Mouse (Mus musculus) embryonic facial prominence, embryonic 13.5 days (tissue): ENCODE results near the gene D430042O09Rik. TPM values are rescaled to one million over a fixed set of nuclear protein-coding genes. Genes with fewer than 3 reads are reported as not detected.
A peak's percentile ranks its signal among the peaks of the same experiment; 100 is the strongest.

Experiments
- ATAC-seq: fragments of 200-750 bp; cut with Nextera tagmentation; 2 replicates; pipeline ENCODE4 v1.8.0; 2017; ENCODE audit warnings: low read depth; ENCODE audit not compliant: insufficient number of reproducible peaks, insufficient read depth, low FRiP score, low TSS enrichment
- H3K27ac ChIP-seq: fragments of 300-500 bp; sonication (generic); 2 replicates; pipeline ENCODE4 v1.5.1; 2015; ENCODE audit warnings: moderate library complexity, mild to moderate bottlenecking, inconsistent platforms
- H3K27me3 ChIP-seq: fragments of 300-500 bp; sonication (generic); 2 replicates; pipeline ENCODE4 v1.6.1; 2015; ENCODE audit warnings: mild to moderate bottlenecking, inconsistent platforms
- H3K36me3 ChIP-seq: fragments of 300-500 bp; sonication (generic); 2 replicates; pipeline ENCODE4 v1.6.1; 2015; ENCODE audit warnings: mild to moderate bottlenecking, inconsistent platforms
- H3K4me1 ChIP-seq: fragments of 300-500 bp; sonication (generic); 2 replicates; pipeline ENCODE4 v1.6.1; 2015; ENCODE audit warnings: inconsistent platforms
- H3K4me2 ChIP-seq: fragments of 300-500 bp; sonication (generic); 2 replicates; pipeline ENCODE4 v1.6.1; 2015; ENCODE audit warnings: moderate library complexity, mild to moderate bottlenecking, inconsistent platforms
- H3K4me3 ChIP-seq: fragments of 300-500 bp; sonication (generic); 2 replicates; pipeline ENCODE4 v1.5.1; 2015; ENCODE audit warnings: mild to moderate bottlenecking, inconsistent platforms
- H3K9ac ChIP-seq: fragments of 300-500 bp; sonication (generic); 2 replicates; pipeline ENCODE4 v1.6.1; 2015; ENCODE audit warnings: mild to moderate bottlenecking, inconsistent platforms
- H3K9me3 ChIP-seq: fragments of 300-500 bp; sonication (generic); 2 replicates; pipeline ENCODE4 v1.6.1; 2016; ENCODE audit warnings: inconsistent platforms
- WGBS: fragments of 180-500 bp; shearing (Covaris S2); methylation state at CpG from one replicate; pipeline ENCODE4 v1.1.7; 2015; ENCODE audit warnings: mixed read lengths; 5-methylcytosine and 5-hydroxymethylcytosine counted together
- polyA plus RNA-seq: library from polyadenylated mRNA; unstranded; fragments of >200 nt; fragmentation: Nextera tagmentation; extraction: Ambion mirVana; gene quantifications from 2 replicates; pipeline ENCODE4 v1.2.1, GENCODE M21; 2015

The D430042O09Rik gene
- polyA plus RNA-seq, 1 experiment from 2014 or later, result 9.8 TPM

DNA sequence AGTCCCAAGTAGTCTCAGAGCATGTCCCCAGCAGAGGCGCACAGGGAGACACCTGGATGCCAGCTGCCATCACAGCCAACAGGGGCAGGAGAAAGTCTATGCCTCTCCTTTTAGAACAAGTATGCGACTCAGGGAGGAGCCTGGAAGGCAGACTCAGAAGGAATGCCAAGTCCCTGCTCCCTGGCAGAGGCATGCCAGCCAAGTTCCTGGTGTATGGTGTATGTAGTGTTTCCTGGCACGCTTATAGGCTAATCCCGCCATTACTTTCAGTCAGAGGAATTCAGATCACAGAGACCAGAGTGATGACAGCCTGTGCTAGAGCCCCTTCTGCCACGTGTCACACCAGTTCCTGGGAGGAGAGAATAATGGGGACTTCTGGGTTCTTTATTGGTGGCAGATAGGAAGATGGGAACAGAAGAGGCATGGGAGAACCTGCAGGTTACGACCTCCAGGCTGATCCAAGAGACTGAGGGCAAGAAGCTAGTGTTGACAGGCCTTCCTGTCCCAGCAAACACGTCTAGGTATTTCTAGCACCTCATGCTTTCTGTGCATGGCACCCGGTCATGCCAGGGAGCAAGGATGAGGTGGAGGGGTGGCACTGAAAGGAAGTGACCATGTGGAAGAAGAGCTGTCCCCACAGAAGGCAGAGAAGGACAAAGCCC is 139.3 kb downstream of the D430042O09Rik start:
- WGBS, result 73% methylated on average over 8 of the region's 8 CpGs
- peaks cover 42% of the 10 kb centered on the region for H3K36me3 ChIP-seq
- no peaks in the 10 kb centered on the region for H3K27me3 ChIP-seq
- H3K27ac ChIP-seq, result no peak overlapping the region
- H3K4me3 ChIP-seq, result no peak overlapping the region
- no peak for ATAC-seq
- no peaks in the 10 kb centered on the region for H3K9me3 ChIP-seq
- no peak overlapping the region for H3K9ac ChIP-seq
- peaks cover 9% of the 10 kb centered on the region; the same call in 1 of the 2 replicates for H3K4me1 ChIP-seq
- no peak overlapping the region for H3K4me2 ChIP-seq

GRCm38 (mm10) chr7:125847528-125847866 is 139.8 kb downstream of the D430042O09Rik start:
- no peaks in the 10 kb centered on the region for H3K9me3 ChIP-seq

DNA sequence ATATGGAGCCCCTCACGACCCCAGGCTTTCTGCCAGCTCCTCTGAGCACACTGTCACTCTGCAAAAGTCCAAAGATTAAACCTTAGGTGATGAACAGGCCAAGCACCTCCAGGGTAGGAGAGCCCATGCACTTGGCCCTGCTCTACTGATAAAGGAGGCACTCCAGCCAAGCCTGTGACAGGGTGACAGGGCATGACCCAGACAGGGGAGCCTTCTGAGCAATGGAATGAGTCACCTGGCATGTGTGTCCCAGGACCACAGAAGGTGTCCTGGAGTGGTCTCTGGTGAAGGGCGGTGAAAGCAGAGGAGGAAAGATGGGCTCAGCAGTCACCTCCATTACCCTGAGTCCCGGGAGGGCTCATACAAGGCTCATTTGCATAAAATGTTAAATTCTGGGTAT is 151.9 kb downstream of the D430042O09Rik start:
- H3K27me3 ChIP-seq, result no peaks in the 10 kb centered on the region
- no peak overlapping the region for H3K9ac ChIP-seq
- WGBS, result 62% methylated on average over 3 of the region's 3 CpGs
- H3K36me3 ChIP-seq, result peaks cover 19% of the 10 kb centered on the region
- H3K27ac ChIP-seq, result no peak overlapping the region
- no peak overlapping the region for H3K4me3 ChIP-seq
- no peak overlapping the region for H3K4me2 ChIP-seq
- no peak for ATAC-seq
- H3K4me1 ChIP-seq, result peaks cover 7% of the 10 kb centered on the region
- no peaks in the 10 kb centered on the region for H3K9me3 ChIP-seq

More at GRCm38 (mm10) chr7:125847528-125847866, 139.8 kb downstream of the D430042O09Rik start:
- Histone ChIP-seq H3K9ac (no peak overlapping the region), H3K4me1 (peaks cover 9% of the 10 kb centered on the region; the same call in 1 of the 2 replicates), H3K4me2 (no peak overlapping the region), H3K27ac (no peak overlapping the region), H3K36me3 (peaks cover 42% of the 10 kb centered on the region), H3K27me3 (no peaks in the 10 kb centered on the region), H3K4me3 (no peak overlapping the region)
- no peak for ATAC-seq
- 79% methylated on average over 2 of the region's 2 CpGs for WGBS

DNA sequence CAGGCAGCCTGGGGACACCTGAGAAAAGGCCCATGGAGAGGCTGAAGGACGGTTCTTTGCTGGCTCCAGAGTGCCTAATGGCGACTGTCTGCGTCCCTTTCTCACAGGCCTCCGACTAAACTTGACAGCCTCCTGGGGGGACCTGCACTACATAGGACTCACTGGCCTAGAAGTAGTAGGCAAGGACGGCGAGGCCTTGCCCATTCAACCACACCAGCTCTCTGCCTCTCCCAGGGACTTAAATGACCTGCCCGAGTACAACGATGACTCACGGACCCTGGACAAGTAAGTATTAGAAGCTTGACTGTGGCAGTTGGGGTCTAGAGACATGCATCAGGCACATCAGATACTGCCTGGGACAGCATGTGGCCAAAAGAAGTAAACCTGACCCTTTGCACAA is 152.7 kb downstream of the D430042O09Rik start:
- H3K36me3 ChIP-seq, result peaks cover 19% of the 10 kb centered on the region
- no peaks in the 10 kb centered on the region for H3K27me3 ChIP-seq
- H3K4me3 ChIP-seq, result no peak overlapping the region
- H3K4me2 ChIP-seq, result no peak overlapping the region
- H3K27ac ChIP-seq, result no peak overlapping the region
- ATAC-seq, result no peak
- no peak overlapping the region for H3K9ac ChIP-seq
- no peaks in the 10 kb centered on the region for H3K4me1 ChIP-seq
- no peaks in the 10 kb centered on the region for H3K9me3 ChIP-seq
- WGBS, result 87% methylated on average over 9 of the region's 9 CpGs

DNA sequence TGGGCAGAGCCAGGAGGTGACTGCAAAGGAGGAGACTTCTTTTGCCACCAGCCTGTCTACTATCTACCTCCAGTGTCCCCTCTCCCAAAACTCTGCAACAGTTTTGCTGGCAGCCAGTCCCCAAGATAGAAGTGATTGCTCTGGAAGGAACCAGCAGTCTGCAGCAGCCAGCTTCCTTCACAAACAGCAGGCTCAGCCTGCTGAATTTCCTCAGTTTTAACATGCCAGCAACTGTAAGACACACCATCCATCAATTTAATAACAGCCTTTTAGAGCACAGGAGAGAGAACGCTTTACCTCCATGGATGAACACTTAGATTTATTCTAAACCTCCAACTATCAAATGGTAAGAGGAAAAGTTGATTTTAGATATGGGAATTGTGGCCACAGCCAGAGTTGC is 156.3 kb downstream of the D430042O09Rik start:
- Histone ChIP-seq H3K9ac (no peak overlapping the region), H3K9me3 (no peaks in the 10 kb centered on the region), H3K4me3 (no peak overlapping the region), H3K36me3 (peaks cover 36% of the 10 kb centered on the region), H3K4me2 (no peak overlapping the region), H3K27me3 (no peaks in the 10 kb centered on the region), H3K4me1 (no peaks in the 10 kb centered on the region), H3K27ac (no peak overlapping the region)
- WGBS, result 86% methylated on average over 1 of the region's 1 CpGs
- no peak for ATAC-seq

DNA sequence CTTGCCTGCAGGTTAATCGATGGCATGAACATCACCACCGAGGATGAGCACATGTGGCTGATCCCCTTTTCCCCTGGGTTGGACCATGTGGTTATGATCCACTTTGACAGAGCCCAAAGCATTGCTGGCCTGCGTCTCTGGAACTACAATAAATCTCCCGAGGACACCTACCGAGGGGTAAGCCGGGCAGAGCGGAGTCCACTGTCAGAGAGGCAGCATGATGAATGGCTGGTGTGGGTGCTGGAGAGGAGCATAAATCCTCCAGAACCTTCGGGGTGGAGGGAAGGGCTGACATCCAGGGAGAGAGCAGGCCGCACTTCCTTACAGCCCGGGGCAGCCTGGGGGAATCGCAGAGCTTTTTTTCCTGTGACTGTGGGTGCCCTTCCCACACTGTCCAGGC is 157.5 kb downstream of the D430042O09Rik start:
- no peak overlapping the region for H3K9ac ChIP-seq
- no peak overlapping the region for H3K4me2 ChIP-seq
- WGBS, result 73% methylated on average over 11 of the region's 11 CpGs
- H3K27me3 ChIP-seq, result no peaks in the 10 kb centered on the region
- ATAC-seq, result no peak
- no peak overlapping the region for H3K27ac ChIP-seq
- H3K36me3 ChIP-seq, result peaks cover 32% of the 10 kb centered on the region
- no peaks in the 10 kb centered on the region for H3K9me3 ChIP-seq
- H3K4me1 ChIP-seq, result no peaks in the 10 kb centered on the region
- no peak overlapping the region for H3K4me3 ChIP-seq

GRCm38 (mm10) chr7:125868570-125868969 is 160.9 kb downstream of the D430042O09Rik start:
- Histone ChIP-seq H3K9ac (no peak overlapping the region), H3K9me3 (no peaks in the 10 kb centered on the region), H3K4me2 (no peak overlapping the region), H3K27me3 (no peaks in the 10 kb centered on the region), H3K4me3 (no peak overlapping the region), H3K4me1 (peaks cover 20% of the 10 kb centered on the region), H3K36me3 (peaks cover 17% of the 10 kb centered on the region), H3K27ac (no peak overlapping the region)
- 75% methylated on average over 3 of the region's 3 CpGs for WGBS
- ATAC-seq, result no peak

- ATAC-seq, result no peak
- 25% methylated on average over 12 of the region's 12 CpGs for WGBS
- H3K4me1 ChIP-seq, result peaks cover 27% of the 10 kb centered on the region
Measured at GRCm38 (mm10) chr7:125871404-125872201, 163.9 kb downstream of the D430042O09Rik start.

DNA sequence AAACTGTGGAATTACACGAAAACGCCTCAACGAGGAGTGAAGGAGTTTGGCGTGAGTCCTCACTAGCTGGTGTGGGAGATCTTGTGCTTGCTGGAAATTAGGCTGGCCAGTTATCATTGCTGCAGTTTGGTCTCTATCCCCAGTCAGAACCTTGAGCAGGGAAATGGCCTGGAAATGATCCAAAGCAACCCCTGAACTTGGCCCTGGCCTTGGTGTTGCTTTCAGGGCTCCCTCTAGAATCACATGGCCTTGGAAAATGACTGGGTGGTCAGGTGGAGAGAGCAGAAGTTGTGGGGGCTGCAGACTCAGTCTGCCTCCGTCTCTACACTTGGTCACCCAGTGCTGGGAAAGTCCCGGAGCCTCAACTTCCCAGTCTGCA is 164.5 kb downstream of the D430042O09Rik start:
- Histone ChIP-seq H3K36me3 (peaks cover 12% of the 10 kb centered on the region; the same call in 1 of the 2 replicates), H3K4me1 (peaks cover 27% of the 10 kb centered on the region), H3K4me3 (no peak overlapping the region), H3K9ac (no peak overlapping the region), H3K27me3 (no peaks in the 10 kb centered on the region), H3K4me2 (no peak overlapping the region), H3K27ac (peak overlapping the region; percentile 29; the same call in 1 of the 2 replicates), H3K9me3 (no peaks in the 10 kb centered on the region)
- ATAC-seq, result no peak
- WGBS, result 69% methylated on average over 6 of the region's 6 CpGs

More at GRCm38 (mm10) chr7:125871404-125872201, 163.9 kb downstream of the D430042O09Rik start:
- Histone ChIP-seq H3K27me3 (no peaks in the 10 kb centered on the region), H3K9ac (peak overlapping the region; percentile 38; the same call in 1 of the 2 replicates), H3K27ac (peak overlapping the region; percentile 29), H3K36me3 (peaks cover 13% of the 10 kb centered on the region), H3K4me2 (no peak overlapping the region), H3K9me3 (no peaks in the 10 kb centered on the region), H3K4me3 (no peak overlapping the region)

DNA sequence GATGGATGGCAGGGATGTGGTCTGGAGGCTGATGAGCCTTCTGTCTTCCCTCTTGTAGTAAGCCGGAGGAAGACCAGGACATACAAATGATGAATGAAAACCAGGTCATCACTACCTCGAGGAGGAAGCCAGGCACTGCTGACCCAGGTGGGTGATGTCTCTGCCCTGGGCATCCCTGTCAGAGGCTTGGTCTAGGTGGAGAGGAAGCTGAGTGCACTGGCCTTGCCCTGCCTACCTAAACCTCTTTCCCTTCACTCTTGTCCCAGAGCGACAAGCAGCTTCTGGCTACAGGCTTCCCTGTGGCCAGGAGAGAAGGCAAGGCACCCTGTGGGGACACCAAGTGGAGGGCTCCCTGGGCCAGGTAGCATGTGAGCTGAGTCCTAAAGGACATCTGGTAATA is 165.2 kb downstream of the D430042O09Rik start:
- H3K36me3 ChIP-seq, result peaks cover 6% of the 10 kb centered on the region; the same call in 1 of the 2 replicates
- peaks cover 27% of the 10 kb centered on the region for H3K4me1 ChIP-seq
- no peaks in the 10 kb centered on the region for H3K9me3 ChIP-seq
- H3K27ac ChIP-seq, result no peak overlapping the region
- H3K4me2 ChIP-seq, result no peak overlapping the region
- H3K27me3 ChIP-seq, result no peaks in the 10 kb centered on the region
- no peak overlapping the region for H3K9ac ChIP-seq
- ATAC-seq, result no peak
- 92% methylated on average over 3 of the region's 3 CpGs for WGBS
- H3K4me3 ChIP-seq, result no peak overlapping the region

GRCm38 (mm10) chr7:125873971-125874495 is 166.3 kb downstream of the D430042O09Rik start:
- H3K36me3 ChIP-seq, result no peaks in the 10 kb centered on the region
- H3K4me2 ChIP-seq, result no peak overlapping the region
- no peak overlapping the region for H3K4me3 ChIP-seq
- ATAC-seq, result no peak
- no peaks in the 10 kb centered on the region for H3K27me3 ChIP-seq
- H3K9ac ChIP-seq, result no peak overlapping the region
- H3K4me1 ChIP-seq, result peaks cover 27% of the 10 kb centered on the region
- no peaks in the 10 kb centered on the region for H3K9me3 ChIP-seq
- WGBS, result 76% methylated on average over 6 of the region's 6 CpGs
- no peak overlapping the region for H3K27ac ChIP-seq

- ATAC-seq, result no peak
- H3K9me3 ChIP-seq, result no peaks in the 10 kb centered on the region
- no peak overlapping the region for H3K27ac ChIP-seq
- no peaks in the 10 kb centered on the region for H3K36me3 ChIP-seq
- H3K4me1 ChIP-seq, result peaks cover 20% of the 10 kb centered on the region
- H3K27me3 ChIP-seq, result no peaks in the 10 kb centered on the region
- H3K4me3 ChIP-seq, result no peak overlapping the region
- no peak overlapping the region for H3K9ac ChIP-seq
- no peak overlapping the region for H3K4me2 ChIP-seq
- 70% methylated on average over 4 of the region's 4 CpGs for WGBS
Measured at GRCm38 (mm10) chr7:125878040-125878439, 170.4 kb downstream of the D430042O09Rik start.
